Mouse (Mus musculus): ENCODE measurements at regions not wholly inside any gene's neighbourhood (a gene's known extent, or its start where the extent isn't known, plus 50 kb on each side); places are given as distances from the start of the nearest gene placed in this dataset.

- TF ChIP-seq CTCF (IDR thresholded peaks at IDR 0.05; ENCODE audit: low read depth) (no peak), EP300 (IDR thresholded peaks at IDR 0.05; ENCODE audit: low read depth) (no peak)
Observed at GRCm38 (mm10) chr4:89518027-89518426, 161.2 kb upstream of the Dmrta1 start.
